In genomic region chr7:80602574-80602973, GRCm38 (mm10) we compare ENCODE assay signal across 21 mouse cellular contexts.
DNase-seq lines count a peak whose midpoint lies in the region; ATAC-seq and TF ChIP-seq lines count a peak whose summit lies in the region.
"Had no signal": no experiment of that assay in that cellular context is flagged by ENCODE, and none has a peak within 500 bp of the region (broad histone marks: within the 10 kb centered on the region; RNA-seq: fewer than 3 reads in every experiment).

No protein-coding gene starts in this region.

- H3K27me3 ChIP-seq in liver, postnatal 0 days (ENCODE audit: insufficient read depth, low read length), result no peaks in the 10 kb centered on the region
- H3K27me3 ChIP-seq: forebrain, embryonic 13.5 days; hindbrain, embryonic 13.5 days; liver, embryonic 15.5 days; midbrain, embryonic 15.5 days; neural tube, embryonic 12.5 days had no signal

- no peaks in the 10 kb centered on the region for H3K9me3 ChIP-seq in liver, postnatal 0 days (ENCODE audit: low read length)
- H3K9me3 ChIP-seq: forebrain, embryonic 13.5 days; hindbrain, embryonic 13.5 days; liver, embryonic 15.5 days; midbrain, embryonic 15.5 days; neural tube, embryonic 12.5 days had no signal

- no peak overlapping the region for H3K27ac ChIP-seq in liver, postnatal 0 days (ENCODE audit: low read depth)
- H3K27ac ChIP-seq: forebrain, embryonic 13.5 days; hindbrain, embryonic 13.5 days; liver, embryonic 15.5 days; midbrain, embryonic 15.5 days; neural tube, embryonic 12.5 days had no signal

- no peak overlapping the region for H3K4me3 ChIP-seq in liver, postnatal 0 days (ENCODE audit: low read depth, low read length)
- H3K4me3 ChIP-seq: forebrain, embryonic 13.5 days; hindbrain, embryonic 13.5 days; liver, embryonic 15.5 days; midbrain, embryonic 15.5 days; neural tube, embryonic 12.5 days had no signal

- H3K36me3 ChIP-seq in liver, postnatal 0 days (replicated peaks; ENCODE audit: insufficient read depth, low read length), result peaks cover 21% of the 10 kb centered on the region

- no peak for ATAC-seq in granulocyte monocyte progenitor cell, adult 5-6 weeks (replicated peaks; ENCODE audit: poor library complexity, severe bottlenecking)
- no peak for ATAC-seq in liver, postnatal 0 days
- ATAC-seq: forebrain, embryonic 13.5 days; inflammation-experienced regulatory T-cells, adult 6 months; midbrain, embryonic 15.5 days had no signal

- no peak for TF ChIP-seq EP300 in liver, postnatal 0 days (IDR thresholded peaks at IDR 0.05; ENCODE audit: low read depth)

- intact Hi-C loops in left cerebral cortex, postnatal 4 days (cut with DNase I), result no loop called here
- intact Hi-C loops in left cerebral cortex, postnatal 14 days (cut with DNase I), result no loop called here

- WGBS in liver, postnatal 0 days (ENCODE audit: insufficient replicate concordance), result 91% methylated on average over 1 of the region's 1 CpGs

- peak; percentile 28 for DNase-seq in left cerebral cortex, adult 11 months (ENCODE audit: low spot score)
- DNase-seq in left cerebral cortex, postnatal 4 days, result no peak
- peak; percentile 84 for DNase-seq in brain, adult 2 months (ENCODE audit: low read depth, low spot score)
- peak; percentile 49 to 78 for DNase-seq in left cerebral cortex, postnatal 14 days (ENCODE audit: low spot score in 2 of 2)
- DNase-seq in telencephalon, adult 2 months (ENCODE audit: low read depth, low spot score), result peak; percentile 56
- DNase-seq in liver, postnatal 0 days, result no peak
- DNase-seq: adrenal gland, postnatal 14 days; cerebellum, adult 9-10 months; kidney, adult 18-20 months; kidney, postnatal 4 days; layer of hippocampus, adult 9-11 months; liver; lung, postnatal 4 days; thymus, postnatal 25 days had no signal

- no peaks in the 10 kb centered on the region for H3K4me1 ChIP-seq in liver, postnatal 0 days (ENCODE audit: insufficient read depth)
- H3K4me1 ChIP-seq: forebrain, embryonic 13.5 days; hindbrain, embryonic 13.5 days; midbrain, embryonic 15.5 days; neural tube, embryonic 12.5 days had no signal

- H3K4me2 ChIP-seq in liver, postnatal 0 days (ENCODE audit: low read depth, low read length), result no peak overlapping the region
- H3K4me2 ChIP-seq: forebrain, embryonic 13.5 days; hindbrain, embryonic 13.5 days; liver, embryonic 15.5 days; midbrain, embryonic 15.5 days; neural tube, embryonic 12.5 days had no signal

- no peak overlapping the region for H3K9ac ChIP-seq in liver, postnatal 0 days (replicated peaks)
- H3K9ac ChIP-seq: forebrain, embryonic 13.5 days; hindbrain, embryonic 13.5 days; liver, embryonic 15.5 days; midbrain, embryonic 15.5 days; neural tube, embryonic 12.5 days had no signal

- no peak for TF ChIP-seq CTCF in liver, postnatal 0 days (IDR thresholded peaks at IDR 0.05; ENCODE audit: low read depth)

Comparison
In these comparisons a context has a peak if more than half of its experiments do, and no peak if none do; other contexts are left out.
1. DNase-seq: peak in left cerebral cortex, adult 11 months (single experiment), brain, adult 2 months (single experiment), left cerebral cortex, postnatal 14 days (2 of 2) and telencephalon, adult 2 months (single experiment); none in left cerebral cortex, postnatal 4 days (single experiment) and liver, postnatal 0 days (single experiment).